Mouse (Mus musculus) activated CD4-positive, CD25-positive, alpha-beta regulatory T cell, adult 4 months (primary cell): Measurements from ENCODE around the gene Lrrc63. TPM values are rescaled to one million over a fixed set of nuclear protein-coding genes. Genes with fewer than 3 reads are reported as not detected.
"Not testable (repeated sequence)": the region's sequence is repeated elsewhere in the genome, so short reads cannot be mapped to it uniquely, and the experiment has no call there.

Source experiments
- ATAC-seq: one replicate; pipeline ENCODE4 v1.8.0; 2017
- polyA plus RNA-seq, 2 experiments: library from polyadenylated mRNA; unstranded; fragments of 100-300 nt; shearing (Covaris generic); gene quantifications; one replicate each; pipeline ENCODE4 v1.2.1; 2017

Lrrc63 gene
- not detected for polyA plus RNA-seq

DNA sequence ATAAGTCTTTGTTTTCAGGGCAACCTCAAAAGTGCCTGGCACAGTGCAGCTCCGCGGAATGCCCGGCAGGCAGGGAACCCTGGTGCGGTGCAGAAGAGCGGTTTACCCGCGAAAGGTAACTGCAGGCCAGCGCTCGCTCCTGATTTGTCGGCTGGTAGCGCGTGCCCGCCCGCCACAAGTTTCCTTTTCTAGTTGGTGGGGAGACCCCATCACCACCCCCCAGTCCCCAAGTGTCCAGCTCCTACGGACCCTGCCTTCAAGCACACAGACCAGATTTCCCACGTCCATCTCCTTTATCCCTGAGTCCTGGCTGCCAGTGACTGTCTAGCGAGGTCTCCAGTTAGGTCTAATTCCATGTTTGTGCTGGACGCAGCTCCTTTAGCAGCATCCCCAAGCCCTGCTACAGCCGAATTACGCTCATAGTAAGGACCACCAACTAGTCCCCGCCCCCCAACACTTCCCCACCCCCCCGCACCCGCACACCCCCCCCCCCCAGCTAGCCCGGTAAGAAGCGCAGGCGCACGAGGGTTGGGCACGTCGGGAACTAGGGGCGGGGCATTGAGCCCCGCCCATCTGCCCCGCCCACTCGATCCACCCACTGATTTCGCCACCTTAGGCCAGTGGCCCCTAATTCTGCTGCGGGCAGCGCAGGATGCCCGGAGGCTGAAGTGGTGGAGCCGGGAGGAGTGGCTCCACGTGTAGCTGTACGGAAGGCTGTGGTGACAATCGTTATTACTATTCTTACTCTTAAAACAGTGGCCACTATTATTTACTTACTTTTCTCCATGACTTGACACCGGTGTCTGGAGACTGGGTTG, at the start of gene Lrrc63, which contains the start of gene Lcp1:
Lrrc63 (minus strand) TSS at position 381 of the 818 bp plus-strand sequence.
Lcp1 (plus strand) TSS at position 601 of the 818 bp plus-strand sequence.
- peak; percentile 60 for ATAC-seq

DNA sequence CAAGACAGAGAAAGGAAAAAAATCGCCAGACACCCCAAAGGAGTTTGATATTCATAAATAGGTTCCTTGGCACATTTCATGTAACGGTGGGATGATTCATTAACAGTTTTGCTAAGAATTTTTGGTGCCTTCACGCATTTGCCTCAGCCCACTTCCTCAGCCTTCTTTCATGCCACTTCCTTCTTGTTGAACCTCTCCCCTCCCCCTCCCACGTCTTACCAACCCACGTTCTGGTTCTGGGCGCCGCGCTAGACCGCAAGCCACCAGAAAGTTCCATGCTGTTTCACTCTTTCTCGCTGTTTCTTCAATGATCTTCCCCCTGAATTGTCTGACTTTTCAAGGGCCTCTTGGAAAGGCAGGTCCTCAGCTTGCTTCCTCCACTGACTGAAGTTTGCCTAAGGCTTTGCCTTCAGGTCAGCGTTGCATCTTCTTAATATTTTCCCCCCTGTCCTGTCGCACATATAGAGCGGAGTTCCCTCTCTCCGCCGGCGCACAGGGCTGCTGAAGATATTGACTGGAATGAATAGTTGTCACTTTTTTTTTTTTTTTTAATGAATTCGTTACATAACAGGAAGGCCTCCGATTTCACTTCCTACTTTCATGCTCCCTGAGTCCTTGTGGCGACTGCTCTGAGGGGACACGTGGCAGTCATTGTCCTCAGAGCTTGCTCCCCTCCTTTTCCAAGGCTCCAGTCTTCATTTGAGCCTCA, 48.7 kb upstream of the Lrrc63 start:
- peak; percentile 55 for ATAC-seq

DNA sequence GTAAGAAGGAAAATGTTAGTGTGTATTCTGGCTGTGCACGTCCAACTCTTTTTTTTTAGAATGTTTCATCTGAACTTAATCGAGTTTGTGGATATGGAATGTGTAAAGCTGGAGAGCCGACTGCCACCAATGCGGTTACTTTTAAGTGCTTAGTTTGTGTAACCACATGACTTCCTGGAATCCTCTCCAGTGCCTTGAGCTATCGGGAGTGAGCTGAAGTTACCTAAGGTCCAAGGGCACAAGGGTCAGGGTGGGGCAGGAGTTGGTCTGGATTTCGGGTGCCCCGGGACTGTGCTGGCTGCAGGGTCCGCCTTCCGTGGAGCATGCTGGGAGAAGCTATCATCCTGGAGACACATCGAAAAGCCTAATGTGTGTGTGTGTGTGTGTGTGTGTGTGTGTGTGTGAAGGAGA, 48.1 kb upstream of the Lrrc63 start:
- ATAC-seq = no peak

DNA sequence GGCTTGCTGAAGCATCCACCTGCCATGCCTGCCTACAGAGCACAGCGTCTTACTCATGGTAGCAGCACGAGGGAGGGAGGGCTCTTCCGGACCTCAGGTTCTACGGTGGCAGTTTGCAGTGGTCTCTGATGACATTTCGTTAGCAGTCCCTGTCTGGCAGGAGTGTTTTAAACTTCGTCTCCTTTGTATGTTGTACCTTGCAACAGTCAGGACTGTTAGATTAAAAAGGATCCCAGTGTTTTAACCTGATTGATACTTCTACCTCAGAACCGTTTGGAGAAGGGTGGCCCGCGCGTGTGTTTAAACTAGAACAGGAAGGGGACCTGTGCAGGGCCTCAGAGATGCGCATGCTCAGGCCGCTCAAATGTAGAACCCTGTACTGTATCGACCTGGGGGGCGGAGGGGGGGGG, 47.7 kb upstream of the Lrrc63 start:
- peak; percentile 25 for ATAC-seq

DNA sequence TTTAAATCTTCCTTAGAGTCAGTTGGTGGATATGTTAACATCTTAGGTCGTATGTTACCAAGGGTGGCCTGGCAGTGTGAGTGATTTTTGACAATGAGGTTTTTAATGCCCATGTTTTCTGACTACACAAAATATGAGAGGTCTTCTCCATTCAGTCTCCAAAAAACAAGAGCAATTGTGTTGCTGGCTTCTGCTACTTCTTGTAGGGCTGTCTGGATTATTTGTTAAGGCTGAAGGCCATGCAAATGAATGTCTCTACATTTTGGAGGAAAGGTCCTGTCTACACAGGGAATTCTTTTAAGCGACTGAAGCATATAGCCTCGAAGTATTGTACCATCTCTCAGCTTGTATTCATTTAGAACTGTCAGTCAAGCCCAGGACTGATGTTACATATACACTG, 46.7 kb upstream of the Lrrc63 start:
- ATAC-seq = no peak

DNA sequence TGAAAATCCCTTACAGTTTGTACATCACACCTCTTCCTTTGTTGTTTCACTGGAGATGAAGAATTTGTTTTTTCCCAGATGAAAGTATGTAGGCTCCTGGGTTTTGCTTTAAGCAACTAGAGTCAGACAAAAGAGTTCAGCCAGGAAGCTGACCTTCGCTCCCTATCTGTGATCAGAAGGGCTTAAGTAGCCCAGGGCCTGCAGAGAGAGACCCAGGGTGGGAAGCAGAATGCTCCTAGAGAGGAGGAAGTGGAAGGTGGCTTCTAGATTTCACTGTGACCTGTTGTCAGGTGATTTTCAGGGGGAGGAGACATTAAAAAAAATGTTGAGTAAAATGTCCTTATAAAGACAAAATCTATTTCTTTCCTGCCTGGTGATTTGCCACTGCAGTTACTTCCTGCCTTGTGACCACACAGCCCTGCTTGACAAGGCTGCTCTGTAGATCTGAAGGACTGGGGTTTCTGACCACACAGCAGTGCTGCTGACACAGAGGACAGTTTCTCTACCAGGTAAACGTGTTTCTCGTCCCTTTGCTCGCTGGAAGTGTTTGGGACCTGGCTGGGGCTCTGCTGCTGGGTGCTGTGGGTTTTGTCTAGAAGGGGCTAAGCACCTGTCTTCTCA, 45.9 kb upstream of the Lrrc63 start:
- ATAC-seq = peak; percentile 70

DNA sequence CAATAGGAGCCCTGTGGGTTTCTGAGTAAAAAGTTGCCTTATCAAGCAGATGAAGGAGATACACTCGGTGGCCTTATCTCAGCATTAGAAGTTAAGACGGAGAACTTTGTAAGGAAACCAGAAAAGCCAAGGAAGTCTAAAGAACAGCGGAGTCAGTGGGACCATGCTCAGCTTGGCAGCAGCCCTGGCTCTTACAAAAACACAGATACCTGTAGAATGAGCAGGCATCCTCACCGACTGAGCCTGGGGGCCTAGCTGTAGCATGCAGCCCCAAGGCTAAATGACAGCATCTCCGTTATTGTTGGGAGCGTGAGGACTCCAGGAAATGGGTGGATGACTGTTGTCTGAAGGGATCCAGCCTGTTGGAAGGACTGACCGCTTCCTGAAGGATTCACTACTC, 45.1 kb upstream of the Lrrc63 start:
- ATAC-seq = no peak

DNA sequence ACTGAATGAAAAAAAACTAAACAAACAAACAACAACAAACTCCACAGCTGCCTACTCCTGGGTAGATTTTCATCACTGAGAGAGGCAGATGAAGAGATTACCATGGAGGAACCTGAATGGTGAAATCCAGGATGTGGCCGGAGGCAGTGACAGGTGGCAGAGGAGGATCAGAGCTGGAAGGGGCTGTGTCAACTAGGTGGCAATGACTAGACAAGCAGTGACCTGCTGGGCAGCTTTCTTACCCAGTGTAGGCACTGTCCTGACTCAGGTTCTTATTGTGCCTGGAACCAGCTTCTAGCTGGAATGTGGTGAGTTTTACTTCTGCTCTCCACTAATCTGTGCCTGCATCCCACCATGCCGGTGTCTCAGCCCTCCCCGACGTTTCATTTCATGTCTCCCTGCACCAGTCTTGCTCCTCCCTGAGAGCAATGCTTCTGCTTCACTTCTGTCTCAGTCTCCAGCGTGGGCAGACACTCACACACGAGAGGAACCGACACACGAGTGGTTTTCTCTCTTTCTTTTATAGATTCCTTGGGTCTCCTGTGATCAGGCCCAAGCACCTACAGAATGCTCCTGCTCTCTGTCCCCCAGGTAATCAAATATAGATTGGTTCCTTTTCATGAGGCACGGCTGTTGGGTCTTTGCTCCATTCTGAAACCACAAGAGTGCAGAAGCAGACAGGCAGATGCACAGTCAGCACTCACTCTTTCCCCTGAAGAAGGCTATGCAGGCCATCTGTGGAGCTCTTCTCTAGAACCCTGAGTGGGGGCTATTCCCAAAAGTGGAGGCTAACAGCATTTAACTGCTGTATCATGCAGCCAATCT, 44.3 kb upstream of the Lrrc63 start:
- ATAC-seq = no peak

DNA sequence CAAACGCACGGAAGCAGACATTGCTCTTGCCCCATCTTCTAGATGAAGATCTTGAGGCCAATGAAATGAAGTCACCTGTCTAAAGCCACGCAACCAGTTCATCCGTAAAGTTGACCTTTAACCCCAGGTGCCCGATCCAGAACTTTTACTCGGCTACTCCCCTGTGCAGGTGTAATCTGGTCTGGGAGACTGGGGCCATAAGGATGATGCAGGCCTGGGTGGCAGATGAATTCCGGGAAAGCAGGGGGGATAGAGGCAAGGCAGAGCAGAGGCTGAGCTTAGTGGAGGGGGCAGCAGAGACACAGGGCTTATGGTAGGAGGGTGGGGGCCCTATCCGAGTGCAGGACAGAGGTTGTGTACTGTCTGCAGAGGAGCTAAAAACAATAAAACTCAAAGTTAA, 43.6 kb upstream of the Lrrc63 start:
- no peak for ATAC-seq

DNA sequence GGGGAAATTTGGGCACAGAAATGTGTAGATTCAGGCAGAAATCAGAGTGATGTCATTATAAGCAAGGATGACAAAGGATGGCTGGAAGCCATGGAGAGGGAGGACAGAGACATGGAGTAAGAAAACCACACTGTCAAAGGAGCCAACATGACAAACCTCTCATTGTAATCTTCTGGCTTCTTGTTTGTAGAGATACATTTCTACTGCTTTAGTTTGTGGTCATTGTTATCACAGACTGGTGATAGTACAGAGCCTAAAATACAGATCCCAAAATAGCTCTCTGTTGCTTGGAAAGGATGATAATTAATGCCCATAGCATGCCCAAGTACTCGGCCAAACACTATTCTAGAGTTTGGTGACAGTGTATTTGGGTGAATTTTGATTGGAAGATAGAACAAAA, 39.9 kb upstream of the Lrrc63 start:
- no peak for ATAC-seq

DNA sequence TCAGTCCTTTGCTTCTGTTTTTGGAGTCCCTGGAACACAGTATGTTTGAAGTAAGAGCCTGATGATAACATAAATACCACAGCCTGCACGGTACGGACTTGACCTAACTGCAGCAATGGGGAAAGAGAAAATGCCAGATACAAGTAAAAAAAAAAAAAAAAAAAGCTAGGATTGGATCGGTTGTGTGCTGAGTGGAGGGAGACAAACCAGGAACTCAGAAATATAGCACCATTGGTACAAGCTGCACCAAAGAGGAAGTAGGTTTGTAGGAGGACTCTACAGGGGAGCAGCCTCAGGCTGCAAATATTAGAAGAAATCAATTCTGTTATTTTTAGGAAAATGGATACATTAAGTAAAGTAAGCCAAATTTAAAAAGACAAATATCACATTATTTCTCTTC, 37.8 kb upstream of the Lrrc63 start:
- ATAC-seq = no peak

DNA sequence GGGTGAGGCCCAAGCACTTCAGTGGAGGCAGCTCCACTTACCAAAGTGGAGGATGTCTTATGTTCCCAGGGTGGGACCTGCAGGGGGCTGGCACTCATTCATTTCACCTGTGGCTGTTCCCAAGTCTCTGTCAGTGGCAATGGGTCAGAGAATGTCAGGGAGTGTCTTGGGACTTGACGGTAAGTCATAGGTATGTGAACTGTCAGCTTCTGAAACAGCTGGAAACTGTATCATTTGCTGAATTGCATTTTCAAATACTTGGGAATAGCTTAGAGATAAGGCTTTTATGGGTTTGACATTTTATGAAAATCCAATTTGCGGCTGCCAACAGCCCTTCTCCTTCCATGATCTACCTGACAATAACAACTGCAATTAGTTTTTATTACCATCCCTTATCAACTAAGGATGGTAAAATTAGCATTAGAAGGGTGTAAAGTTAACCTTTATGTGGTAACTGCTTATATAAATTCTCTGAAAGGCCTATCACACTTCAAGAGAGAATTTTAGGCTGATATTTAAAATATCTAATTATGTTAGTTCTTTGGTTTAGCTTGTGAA, 35.0 kb upstream of the Lrrc63 start:
- ATAC-seq = no peak

DNA sequence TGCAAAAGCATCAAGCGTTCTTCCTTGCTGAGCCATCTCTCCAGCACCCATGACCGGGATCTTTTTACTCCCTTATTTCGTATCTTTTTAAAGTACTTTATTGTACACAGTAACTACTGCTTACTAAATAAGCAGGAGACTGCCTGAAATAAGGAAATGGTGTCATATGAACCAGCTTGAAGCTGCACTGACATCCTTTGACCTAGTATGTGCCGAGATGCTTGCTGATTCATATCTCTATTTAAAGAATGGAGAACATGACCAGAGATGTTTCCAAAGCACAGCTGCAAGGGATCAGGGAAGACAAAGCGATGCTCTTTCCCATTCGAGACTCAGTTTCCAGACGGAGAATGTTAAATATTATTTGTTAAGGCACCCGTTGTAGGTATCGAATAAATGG, 33.7 kb upstream of the Lrrc63 start:
- ATAC-seq = no peak

DNA sequence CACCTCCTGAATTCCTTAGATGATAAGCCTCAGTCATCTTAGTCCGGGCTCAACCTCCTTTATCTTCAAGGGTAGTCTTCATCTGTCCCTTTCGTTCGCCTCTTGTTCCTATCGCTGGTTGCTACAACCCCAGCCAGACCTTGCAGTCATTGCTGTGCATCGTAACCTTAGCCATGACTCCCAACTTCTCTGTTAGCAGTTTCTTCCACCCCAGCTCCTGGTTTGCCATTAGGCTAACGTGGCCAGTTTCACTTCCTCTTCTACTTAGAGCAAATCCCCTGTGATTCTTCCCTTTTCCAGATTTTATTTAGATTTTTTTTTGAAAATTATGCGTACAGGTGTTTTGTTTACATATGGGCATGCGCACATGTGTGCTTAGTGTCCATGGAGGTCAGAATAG, 33.2 kb upstream of the Lrrc63 start:
- ATAC-seq = no peak

DNA sequence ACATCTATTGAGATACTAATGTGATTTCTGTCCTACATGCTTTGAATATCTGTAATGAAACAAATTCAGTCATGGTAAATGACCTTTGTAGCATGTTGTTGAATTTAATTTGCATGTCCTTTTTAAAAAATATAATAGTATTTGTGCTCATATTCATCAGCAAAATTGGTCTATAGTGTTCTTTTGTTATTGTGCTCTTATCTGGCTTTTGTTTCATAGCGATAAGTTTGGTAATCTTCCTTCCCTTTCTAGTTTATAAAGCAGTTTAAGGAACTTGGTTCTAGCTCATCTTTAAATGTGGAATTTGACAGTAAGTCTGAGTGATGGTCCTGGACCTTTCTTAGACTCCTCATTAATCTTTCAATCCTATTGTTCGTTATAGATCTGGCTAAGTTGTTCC, 28.7 kb upstream of the Lrrc63 start:
- ATAC-seq = no peak

DNA sequence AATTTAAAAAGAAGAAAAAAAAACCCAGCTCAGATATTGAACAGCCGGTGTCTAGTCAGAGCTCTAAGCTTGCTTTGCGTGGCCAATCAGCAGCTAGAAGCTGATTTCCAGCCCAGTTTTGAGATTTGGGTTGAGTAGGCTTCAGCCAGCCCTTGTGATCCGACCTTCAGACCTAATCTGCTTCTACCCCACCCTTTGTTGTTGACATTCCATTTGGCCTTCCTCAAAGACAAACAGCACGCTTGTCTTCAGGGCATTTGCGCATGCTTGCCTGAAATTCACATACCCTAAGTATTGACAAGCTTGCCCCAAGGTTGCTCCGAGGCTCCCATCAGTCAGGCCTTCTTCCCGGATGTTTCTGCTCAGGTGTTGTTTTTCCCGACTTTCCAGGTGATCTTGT, 23.8 kb upstream of the Lrrc63 start:
- no peak for ATAC-seq

DNA sequence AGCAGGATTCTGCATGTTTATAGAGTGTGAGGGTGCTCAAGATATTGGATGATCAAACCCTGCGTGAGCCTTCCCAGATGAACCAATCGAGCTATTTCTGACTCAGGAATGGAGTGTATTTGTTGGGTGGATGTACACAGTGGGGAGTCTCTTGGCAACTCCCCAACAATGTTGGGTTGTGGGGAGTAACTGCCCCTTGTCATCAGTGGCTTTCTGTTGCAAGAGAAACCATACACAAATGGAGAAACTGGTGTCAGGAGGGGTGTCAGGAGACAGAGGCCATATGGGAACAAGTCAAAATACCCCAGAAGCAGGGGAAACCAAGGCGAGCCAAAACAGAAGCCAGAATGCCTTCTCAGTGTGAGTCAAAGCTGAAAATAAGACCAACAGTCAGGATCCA, 20.5 kb upstream of the Lrrc63 start:
- no peak for ATAC-seq

DNA sequence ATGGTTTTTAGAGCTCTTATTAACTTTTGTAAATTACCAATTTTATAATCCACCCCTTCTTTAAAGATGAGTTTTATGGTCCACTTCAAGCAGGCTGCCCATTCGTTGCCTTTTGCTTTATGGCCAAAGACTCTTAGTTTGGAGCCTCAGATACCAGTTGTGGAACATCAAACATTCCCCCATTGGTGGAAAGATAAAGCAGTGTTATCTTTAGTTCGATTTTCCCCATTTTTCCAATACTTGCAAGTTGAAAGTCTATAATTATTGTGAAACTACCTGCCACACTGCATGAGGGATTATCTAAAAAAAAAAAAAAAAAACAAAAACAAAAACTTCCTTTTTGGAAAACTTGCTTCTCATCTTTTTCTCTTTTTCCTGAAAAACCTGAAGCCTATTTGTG, 20.0 kb upstream of the Lrrc63 start:
- no peak for ATAC-seq

DNA sequence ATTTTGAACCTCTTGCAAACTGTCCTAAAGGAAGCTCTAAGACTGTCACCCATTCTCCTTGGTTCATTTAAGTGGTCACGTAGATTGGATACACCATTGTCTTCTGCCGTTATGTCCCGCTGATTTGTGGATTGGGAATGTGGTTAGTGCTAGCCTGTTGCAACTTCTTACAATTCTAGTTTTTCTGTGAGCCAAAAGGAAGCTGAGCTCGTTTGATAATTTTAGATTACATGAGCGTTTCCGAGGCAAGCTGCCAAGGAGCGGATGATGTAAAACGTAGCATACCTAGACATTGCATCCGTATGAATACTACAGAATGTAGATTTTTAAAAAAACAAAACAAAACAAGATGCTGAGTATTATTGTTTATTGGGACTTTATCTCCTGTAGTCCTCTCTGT, 17.5 kb upstream of the Lrrc63 start:
- ATAC-seq = no peak

DNA sequence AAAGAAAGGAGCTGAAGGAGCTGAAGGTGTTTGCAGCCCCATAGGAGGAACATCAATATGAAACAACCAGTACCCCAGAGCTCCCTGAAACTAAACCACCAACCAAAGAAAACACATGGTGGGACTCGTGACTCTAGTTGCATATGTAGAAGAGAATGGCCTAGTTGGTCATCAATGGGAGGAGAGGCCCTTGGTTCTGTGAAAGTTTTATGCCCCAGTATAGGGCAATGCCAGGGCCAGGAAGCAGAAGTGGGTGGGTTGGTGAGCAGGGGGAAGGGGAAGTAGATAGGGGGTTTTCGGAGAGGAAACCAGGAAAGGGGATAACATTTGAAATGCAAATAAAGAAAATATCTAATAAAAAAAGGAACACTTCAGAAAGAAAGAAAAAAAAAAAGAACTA, 17.0 kb upstream of the Lrrc63 start:
- not testable (repeated sequence) for ATAC-seq

DNA sequence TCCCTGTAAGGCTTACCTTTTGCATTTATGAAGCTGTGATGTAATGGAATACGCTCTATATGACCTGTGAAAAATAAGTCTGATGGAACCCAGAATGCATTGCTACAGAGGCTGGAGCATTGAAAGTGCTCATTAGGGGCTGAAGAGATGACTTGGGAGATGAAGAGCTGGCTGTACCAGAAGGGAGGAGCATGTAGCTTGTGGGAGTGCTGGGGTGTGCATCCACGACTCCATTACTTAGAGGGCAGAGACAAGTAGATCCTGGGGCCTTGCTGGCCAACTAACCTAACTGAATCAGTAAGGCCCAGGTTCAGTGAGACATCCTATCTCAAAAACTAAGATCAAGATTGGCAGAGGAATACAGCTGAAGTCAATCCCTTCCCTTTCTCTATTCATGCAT, 8.5 kb upstream of the Lrrc63 start:
- no peak for ATAC-seq

DNA sequence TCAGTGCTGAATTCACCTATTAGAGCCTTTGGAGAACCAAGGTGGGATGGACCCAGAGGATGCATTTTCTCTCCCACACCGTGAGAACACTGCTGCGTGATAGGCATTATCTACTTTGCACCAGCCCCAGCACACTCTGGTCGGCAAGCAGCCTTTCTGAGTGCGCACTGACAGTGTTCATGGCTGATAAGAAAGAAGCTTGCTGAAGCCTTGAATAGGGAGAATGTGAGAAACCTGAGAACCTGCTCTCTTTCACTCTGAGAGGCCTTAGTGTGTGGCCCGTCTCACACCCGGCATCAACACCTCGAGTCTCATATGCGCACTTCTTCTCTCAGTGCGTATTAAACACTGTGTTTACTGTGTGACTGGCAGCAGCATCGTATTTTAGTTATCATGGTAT, 7.8 kb upstream of the Lrrc63 start:
- no peak for ATAC-seq
